Mouse (Mus musculus): ENCODE results near the gene Dhx40. TPM values are rescaled to one million over a fixed set of nuclear protein-coding genes. Genes with fewer than 3 reads are reported as not detected.

Gene Dhx40
- 3.5 and 5.2 TPM in 2 replicates for polyA plus RNA-seq (2012)

- TF ChIP-seq GATA1 (IDR thresholded peaks at IDR 0.05; ENCODE audit: low read length): no peak
Measured at GRCm38 (mm10) chr11:86807505-86807989, at the start of gene Dhx40. Gene Dhx40, minus strand, starts transcription at chr11:86807746.

GRCm38 (mm10) chr11:86855639-86856425 is 48.3 kb upstream of the Dhx40 start:
- no peak for TF ChIP-seq GATA1 (IDR thresholded peaks at IDR 0.05; ENCODE audit: low read length)

DNA sequence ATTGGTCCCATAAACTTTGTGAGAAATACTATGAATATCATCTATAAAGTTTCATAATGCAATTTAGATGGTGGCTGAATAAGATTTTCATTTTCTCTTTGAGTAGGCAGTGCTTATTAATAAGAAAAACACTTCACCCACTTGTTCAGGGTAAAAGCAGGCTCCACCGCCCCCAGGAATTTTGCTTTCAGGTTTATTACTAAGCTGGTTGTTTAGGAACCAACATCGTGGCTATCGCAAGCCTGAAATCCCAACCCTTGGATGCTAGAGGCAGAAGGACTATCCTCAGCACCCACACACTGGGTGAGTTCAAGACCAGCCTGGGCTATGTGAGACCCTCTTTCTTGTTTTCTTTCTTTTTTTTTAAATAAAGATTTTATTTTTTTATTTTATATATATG is 45.5 kb upstream of the Dhx40 start:
- TF ChIP-seq GATA1 (IDR thresholded peaks at IDR 0.05; ENCODE audit: low read length): no peak

DNA sequence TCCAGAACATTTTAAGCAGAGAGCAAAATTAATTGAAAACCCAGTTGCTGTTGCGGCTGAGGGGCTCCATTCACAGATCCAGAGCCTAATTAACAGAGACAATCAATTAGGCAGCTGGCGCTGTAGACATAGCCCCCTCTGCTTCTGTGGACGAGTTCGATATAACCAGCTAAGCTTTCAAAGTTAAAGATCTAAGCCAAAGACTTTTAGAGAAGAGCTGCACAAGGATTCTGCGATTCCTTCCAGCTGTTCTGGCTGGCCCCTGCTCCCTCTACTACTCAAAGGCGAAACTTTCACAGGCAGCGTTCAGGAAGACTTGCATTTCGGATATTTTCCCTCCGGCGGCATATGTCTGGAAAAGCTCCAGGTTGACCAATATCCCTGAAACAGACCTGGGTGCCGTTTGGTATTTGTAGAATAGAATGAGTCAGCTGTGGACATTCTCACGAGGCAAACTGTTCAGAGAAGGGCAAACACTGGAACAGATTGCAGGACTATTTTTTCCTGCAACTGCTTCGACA is 45.0 kb upstream of the Dhx40 start:
- no peak for TF ChIP-seq GATA1 (IDR thresholded peaks at IDR 0.05; ENCODE audit: low read length)

DNA sequence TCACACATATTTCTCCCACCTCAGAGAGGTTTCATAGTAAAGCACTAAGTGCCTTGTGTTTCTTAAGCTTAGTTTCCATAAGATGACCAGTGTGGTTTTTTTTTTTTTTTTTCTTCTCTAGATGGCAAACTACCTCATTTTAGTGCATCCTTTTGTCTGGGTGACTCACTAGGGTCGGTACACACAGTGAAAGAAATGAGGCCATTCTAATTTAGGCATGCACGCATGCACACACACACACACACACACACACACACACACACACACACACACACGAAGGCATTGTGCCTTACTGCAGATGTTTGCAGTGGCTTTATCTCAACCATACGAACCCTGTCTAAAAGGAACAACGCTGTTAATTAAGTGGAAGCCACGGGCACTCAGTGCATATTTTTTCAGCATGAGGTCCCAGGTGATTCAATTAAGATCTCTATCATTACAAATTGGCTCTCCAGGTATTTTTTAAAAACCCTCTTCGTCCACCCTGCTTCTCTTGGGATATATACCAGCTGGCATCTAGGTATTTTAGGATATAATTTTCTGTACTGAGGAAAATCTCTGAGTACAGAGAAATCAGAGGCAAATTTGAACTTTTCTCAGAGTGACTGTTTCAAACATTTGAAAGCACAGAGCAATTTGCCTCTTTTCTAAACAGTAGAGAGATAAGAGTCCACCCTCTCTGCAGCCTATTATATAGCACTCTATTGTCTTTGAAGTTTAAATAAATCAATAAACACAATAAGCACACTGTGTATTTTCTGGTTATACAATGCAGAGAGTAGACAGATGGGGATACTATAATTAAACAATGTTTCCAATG is 44.4 kb upstream of the Dhx40 start:
- no peak for TF ChIP-seq GATA1 (IDR thresholded peaks at IDR 0.05; ENCODE audit: low read length)

DNA sequence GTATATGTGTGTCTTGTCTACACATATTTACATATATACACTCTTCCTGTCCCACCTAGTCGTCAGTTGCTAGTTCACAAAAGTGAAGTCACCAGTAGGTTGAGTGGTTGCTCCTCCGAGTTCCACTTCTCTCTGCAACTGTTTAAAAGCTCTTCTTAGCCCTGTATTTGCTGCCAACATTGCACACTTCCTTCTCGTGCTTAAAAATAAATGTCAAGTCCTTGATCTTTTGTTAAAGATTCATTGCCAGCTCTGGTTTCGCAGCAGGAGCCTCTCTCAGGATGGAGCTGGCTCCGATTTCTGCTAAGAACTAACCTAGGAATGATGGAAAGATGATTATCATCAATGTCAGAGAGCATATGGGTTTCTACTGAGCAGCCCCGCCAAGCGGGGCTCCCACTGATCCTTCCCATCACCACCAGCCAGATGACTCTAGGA is 43.7 kb upstream of the Dhx40 start:
- no peak for TF ChIP-seq GATA1 (IDR thresholded peaks at IDR 0.05; ENCODE audit: low read length)

DNA sequence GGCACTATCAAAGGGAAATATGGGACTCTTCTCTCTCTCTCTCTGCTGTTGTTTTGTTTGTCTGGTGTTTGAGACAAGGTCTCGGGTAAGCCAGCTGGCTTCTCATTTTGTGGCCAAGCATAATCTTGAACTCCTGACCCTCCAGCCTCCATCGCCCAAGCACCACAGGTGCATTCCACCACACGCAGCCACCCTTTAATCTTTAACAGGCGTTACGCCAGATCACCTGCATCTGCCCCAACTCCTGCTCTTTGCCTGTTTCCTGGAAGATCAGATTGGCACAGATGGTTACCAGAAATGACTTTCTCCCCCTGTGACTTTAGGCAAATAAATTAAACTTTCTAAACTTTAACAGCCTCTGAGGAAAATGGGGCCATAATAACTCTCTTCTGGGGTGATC is 36.3 kb upstream of the Dhx40 start:
- TF ChIP-seq GATA1 (IDR thresholded peaks at IDR 0.05; ENCODE audit: low read length): no peak

DNA sequence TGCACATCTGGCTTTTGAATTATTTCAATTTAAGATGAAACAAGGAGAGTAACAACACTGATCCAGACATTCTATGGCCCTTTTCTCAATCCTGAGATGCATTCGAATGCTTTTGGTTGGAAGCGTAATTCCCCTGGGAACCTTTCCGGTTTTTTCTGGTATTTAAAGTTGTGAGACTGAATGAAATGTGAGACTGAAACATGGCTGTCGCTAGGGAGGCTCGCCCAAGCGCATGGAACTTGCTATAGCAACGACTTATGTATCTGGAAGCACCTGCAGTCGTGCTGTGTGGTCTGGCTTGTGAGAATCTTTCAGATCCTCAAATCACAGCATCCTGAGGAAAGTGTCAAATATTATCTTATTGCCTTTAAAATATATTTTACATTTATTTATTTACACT is 33.7 kb upstream of the Dhx40 start:
- TF ChIP-seq GATA1 (IDR thresholded peaks at IDR 0.05; ENCODE audit: low read length): no peak

- no peak for TF ChIP-seq GATA1 (IDR thresholded peaks at IDR 0.05; ENCODE audit: low read length)
Measured at GRCm38 (mm10) chr11:86840511-86841154, 33.1 kb upstream of the Dhx40 start.

DNA sequence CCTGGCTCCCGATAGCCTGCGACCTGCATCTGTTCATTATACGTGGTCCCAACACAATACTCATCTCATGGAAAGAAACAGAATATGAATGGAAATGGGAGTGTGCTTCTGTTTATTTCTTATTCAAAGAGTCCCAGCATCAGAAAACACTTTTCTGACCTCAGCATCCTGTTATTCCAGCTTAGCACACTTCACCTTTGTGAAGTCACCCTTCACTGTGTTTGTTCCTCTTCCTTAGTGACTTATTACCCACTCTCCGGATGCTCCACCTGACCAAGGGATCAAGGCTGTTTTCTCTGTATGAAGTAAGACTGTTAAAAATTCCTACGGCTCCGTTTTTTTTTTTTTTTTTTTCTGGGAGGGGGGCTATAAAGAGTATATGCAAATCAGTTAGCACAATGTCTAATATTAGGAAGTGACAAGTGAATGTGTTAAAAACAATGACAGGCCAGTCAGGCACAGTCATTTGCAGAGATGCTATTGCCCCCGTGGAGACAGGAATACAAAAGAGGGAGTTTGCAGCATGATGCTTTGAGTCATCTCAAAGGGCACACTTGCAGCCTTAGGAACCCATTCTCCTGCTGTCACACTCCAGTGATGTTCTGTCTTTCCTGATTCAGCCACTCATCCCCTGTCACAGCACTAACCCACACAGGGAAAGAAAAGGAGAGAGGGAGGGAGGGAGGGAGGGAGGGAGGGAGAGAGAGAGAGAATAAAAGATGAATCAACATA is 32.3 kb upstream of the Dhx40 start:
- TF ChIP-seq GATA1 (IDR thresholded peaks at IDR 0.05; ENCODE audit: low read length): no peak

DNA sequence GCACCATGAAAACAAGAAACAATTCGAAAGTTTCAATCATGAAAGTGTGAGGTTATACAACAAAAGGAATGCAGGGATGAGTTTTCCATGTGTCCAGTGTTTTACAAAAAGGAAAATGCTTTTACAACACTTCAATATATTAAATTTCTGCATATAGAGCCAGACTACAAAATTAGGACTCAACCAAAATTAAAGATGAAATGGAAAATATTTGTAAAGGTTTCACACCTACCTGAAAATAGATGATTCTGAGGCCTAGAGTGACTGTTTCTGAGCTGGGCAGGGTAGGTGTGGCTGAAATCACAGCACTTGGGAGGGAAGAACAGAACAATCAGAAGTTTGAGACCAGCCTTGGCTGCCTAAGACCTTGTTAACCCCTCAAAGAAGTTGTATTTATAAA is 31.2 kb upstream of the Dhx40 start:
- TF ChIP-seq GATA1 (IDR thresholded peaks at IDR 0.05; ENCODE audit: low read length): no peak

- no peak for TF ChIP-seq GATA1 (IDR thresholded peaks at IDR 0.05; ENCODE audit: low read length)
Measured at GRCm38 (mm10) chr11:86836366-86836765, 28.8 kb upstream of the Dhx40 start.

DNA sequence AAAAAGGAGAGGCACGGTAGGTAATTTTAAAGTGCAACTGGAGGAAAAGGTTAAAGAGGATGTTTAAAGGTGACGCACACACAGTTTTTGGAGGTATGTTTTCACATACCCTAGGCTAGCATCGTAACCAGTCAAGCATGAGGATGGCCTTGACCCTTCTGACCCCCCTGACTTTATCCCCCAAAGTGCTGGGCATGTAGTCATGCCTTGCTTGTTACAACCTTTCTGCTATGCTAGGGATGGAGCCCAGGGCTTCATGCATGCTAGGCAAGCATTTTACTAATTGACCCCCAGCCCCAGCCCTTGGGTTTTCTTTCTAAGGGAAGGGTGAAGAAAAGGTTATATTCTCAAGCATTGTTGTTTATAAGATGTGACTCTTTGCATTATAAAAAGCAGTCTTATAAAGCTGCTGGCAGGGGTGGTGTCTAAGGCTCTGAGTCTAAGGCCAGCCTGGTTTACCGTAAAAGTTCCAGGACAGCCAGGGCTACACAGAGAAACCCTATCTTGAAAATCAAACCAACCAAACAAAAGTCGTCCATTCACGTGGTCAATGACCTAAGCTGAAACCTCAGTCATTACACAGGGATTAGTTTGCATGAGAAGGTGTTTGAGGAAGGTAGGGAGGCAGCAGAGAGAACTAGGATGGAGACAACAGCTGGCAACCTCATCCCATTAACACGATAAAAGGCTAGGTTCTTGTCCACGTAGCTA is 27.2 kb upstream of the Dhx40 start:
- no peak for TF ChIP-seq GATA1 (IDR thresholded peaks at IDR 0.05; ENCODE audit: low read length)

DNA sequence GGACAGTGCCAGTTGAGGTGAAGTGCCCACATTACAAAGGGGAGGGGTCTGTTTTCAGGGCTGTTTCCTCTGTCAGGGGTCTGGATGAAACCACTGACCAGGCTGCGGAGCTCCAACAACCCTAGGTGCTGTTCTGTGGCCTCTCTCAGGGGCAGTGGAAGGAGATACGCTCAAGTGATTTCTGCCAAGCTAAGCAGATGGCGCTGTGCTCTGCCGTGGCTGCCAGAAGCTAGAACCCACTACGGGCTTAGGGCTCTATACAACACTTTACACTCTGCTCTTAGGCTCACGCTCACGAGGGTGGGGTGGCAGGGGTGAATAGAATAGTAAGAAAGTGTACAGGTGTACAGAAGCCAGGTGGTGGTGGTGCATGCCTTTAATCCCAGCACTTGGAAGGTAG is 26.5 kb upstream of the Dhx40 start:
- TF ChIP-seq GATA1 (IDR thresholded peaks at IDR 0.05; ENCODE audit: low read length): no peak

Measured in G1E-ER4 (cell line).